Mouse (Mus musculus) spleen, adult 2 months (tissue): ENCODE measurements around the gene 1600012H06Rik. TPM values are rescaled to one million over a fixed set of nuclear protein-coding genes. Genes with fewer than 3 reads are reported as not detected.
"Not testable (repeated sequence)": the region's sequence is repeated elsewhere in the genome, so short reads cannot be mapped to it uniquely, and the experiment has no call there.

ENCODE experiments used
- DNase-seq, 2 experiments: peaks; one replicate each; pipeline versions ENCODE4 v3.0.0 to v3.0.0-alpha.2; 2012 to 2021; ENCODE audit warnings: low spot score in 2 of 2, low read depth in 1 of 2
- H3K27ac ChIP-seq: fragments of 200-500 bp; 2 replicates; pipeline ENCODE4 v1.5.1; 2012; ENCODE audit warnings: low read length, inconsistent platforms; ENCODE audit not compliant: insufficient read depth
- H3K27me3 ChIP-seq: fragments of 200-500 bp; 2 replicates; pipeline ENCODE4 v1.6.1; 2012; ENCODE audit warnings: mild to moderate bottlenecking, moderate library complexity, low read length, inconsistent platforms; ENCODE audit not compliant: control insufficient read depth, insufficient read depth
- H3K36me3 ChIP-seq: fragments of 200-500 bp; 2 replicates; pipeline ENCODE4 v1.6.1; 2012; ENCODE audit warnings: mild to moderate bottlenecking, low read length, inconsistent platforms; ENCODE audit not compliant: control insufficient read depth, insufficient read depth
- H3K4me1 ChIP-seq: fragments of 200-500 bp; 2 replicates; pipeline ENCODE4 v1.6.1; 2011; ENCODE audit warnings: inconsistent platforms; ENCODE audit not compliant: control insufficient read depth, insufficient read depth, insufficient read length
- H3K4me3 ChIP-seq: fragments of 200-500 bp; 2 replicates; pipeline ENCODE4 v1.5.1; 2011; ENCODE audit warnings: mild to moderate bottlenecking, inconsistent platforms; ENCODE audit not compliant: insufficient read depth, insufficient read length; ENCODE audit errors: extremely low read depth
- CTCF ChIP-seq: fragments of 200-500 bp; IDR thresholded peaks from 2 replicates; pipeline ENCODE4 v1.5.1; 2011; ENCODE audit warnings: mild to moderate bottlenecking, inconsistent platforms; ENCODE audit not compliant: insufficient read depth, insufficient read length, insufficient replicate concordance; ENCODE audit errors: extremely low read depth
- POLR2A ChIP-seq: fragments of 200-500 bp; IDR thresholded peaks from 2 replicates; pipeline ENCODE4 v1.6.1; 2011; ENCODE audit warnings: low read depth, low read length, inconsistent platforms
- WGBS: fragments of 180-500 bp; shearing (Covaris S2); methylation state at CpG from one replicate; pipeline ENCODE4 v1.1.7; 2018; 5-methylcytosine and 5-hydroxymethylcytosine counted together
- polyA plus RNA-seq: library from polyadenylated mRNA; depleted of rRNA; stranded (reverse); fragments of >200 nt; gene quantifications from 2 replicates; pipeline ENCODE4 v1.2.3, GENCODE M21; 2012; rRNA removed

Gene 1600012H06Rik
- 9.9 and 11.6 TPM in 2 replicates for polyA plus RNA-seq

- Histone ChIP-seq H3K27me3 (no peaks in the 10 kb centered on the region), H3K4me3 (peak within 1 kb of the TSS; percentile 84), H3K27ac (peak within 1 kb of the TSS; percentile 65), H3K36me3 (0 out of 2 replicates have a peak, but pooled peaks cover 2% of the 10 kb centered on the region), H3K4me1 (peaks cover 3% of the 10 kb centered on the region; the same call in 1 of the 2 replicates)
- under 1% methylated on average over 54 of the region's 54 CpGs for WGBS
- peak; percentile 92 to 97 for DNase-seq
- TF ChIP-seq CTCF = no peak
- no peak; the same call in 1 of the 2 replicates for TF ChIP-seq POLR2A
Measured at GRCm38 (mm10) chr17:14943009-14943728, at the start of gene 1600012H06Rik, which contains the start of gene Wdr27. Gene 1600012H06Rik, plus strand, starts transcription at chr17:14943184. Gene Wdr27, minus strand, starts transcription at chr17:14943158.

DNA sequence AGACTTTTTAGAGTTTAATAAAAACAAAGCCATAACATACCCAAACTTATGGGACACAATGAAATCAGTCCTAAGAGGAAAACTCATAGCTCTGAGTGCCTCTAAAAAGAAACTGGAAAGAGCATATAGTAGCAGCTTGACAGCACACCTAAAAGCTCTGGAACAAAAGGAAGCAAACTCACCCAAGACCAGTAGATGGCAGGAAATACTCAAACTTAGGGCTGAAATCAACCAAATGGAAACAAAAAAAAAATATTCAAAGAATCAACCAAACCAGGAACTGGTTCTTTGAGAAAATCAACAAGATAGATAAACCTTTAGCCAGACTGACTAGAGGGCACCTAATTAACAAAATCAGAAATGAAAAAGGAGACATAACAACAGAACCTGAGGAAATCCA is 47.9 kb upstream of the 1600012H06Rik start:
- not testable (repeated sequence) for H3K4me3 ChIP-seq, H3K27me3 ChIP-seq, DNase-seq, H3K27ac ChIP-seq, H3K4me1 ChIP-seq, H3K36me3 ChIP-seq

DNA sequence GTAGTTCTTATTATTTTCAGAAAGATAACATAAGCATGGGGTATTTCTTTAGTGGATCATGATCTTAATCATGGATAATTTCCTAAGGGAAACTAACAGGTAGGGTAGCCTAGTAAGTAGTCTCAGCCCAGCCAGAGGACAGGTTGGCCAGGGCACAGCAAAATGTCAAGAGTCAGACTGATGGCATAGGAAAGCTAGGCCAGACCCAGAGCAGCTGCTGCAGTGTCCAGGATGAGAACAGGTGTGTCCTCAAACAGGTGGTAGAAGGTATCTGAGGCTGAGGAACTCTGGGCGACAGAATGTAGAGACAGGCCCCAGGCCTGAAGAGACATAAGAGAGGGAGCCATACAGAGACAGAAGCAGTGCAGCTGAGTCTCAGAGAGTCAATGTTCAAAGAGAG is 44.0 kb upstream of the 1600012H06Rik start:
- TF ChIP-seq POLR2A = no peak
- TF ChIP-seq CTCF = no peak
- Histone ChIP-seq H3K4me3 (no peak overlapping the region), H3K36me3 (no peaks in the 10 kb centered on the region), H3K4me1 (no peaks in the 10 kb centered on the region), H3K27me3 (no peaks in the 10 kb centered on the region), H3K27ac (no peak overlapping the region)
- WGBS = 74% methylated on average over 1 of the region's 1 CpGs
- no peak for DNase-seq

- no peak overlapping the region for H3K4me3 ChIP-seq
- no peaks in the 10 kb centered on the region for H3K36me3 ChIP-seq
- no peaks in the 10 kb centered on the region for H3K27me3 ChIP-seq
- no peaks in the 10 kb centered on the region for H3K4me1 ChIP-seq
- H3K27ac ChIP-seq = no peak overlapping the region
- TF ChIP-seq CTCF (no peak), POLR2A (no peak)
- no peak for DNase-seq
- 88% methylated on average over 3 of the region's 3 CpGs for WGBS
Measured at GRCm38 (mm10) chr17:14903212-14903611, 39.8 kb upstream of the 1600012H06Rik start.

DNA sequence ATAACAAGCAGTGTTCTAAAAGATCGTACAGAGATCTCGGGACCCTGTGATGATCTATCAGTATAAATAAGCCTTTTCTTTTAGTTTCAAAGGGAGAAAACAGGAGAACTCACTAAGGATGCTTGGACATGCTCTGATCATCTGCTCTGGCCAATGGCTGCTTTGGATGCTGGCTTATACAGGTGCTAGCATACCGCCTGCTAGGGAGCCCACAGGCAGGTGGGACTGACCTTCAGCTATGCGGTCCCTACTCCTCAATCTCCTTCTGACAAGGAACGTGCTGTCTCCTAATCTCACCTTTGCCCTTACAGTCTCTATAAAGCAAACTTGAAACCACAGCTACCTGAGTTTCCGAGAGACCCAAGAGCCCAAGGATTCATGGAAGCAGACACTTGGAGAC is 38.8 kb upstream of the 1600012H06Rik start:
- DNase-seq = no peak
- TF ChIP-seq POLR2A (no peak), CTCF (no peak)
- no peaks in the 10 kb centered on the region for H3K27me3 ChIP-seq
- no peak overlapping the region for H3K4me3 ChIP-seq
- H3K27ac ChIP-seq = no peak overlapping the region
- no peaks in the 10 kb centered on the region for H3K4me1 ChIP-seq
- WGBS = 90% methylated on average over 6 of the region's 6 CpGs
- H3K36me3 ChIP-seq = no peaks in the 10 kb centered on the region

- no peaks in the 10 kb centered on the region for H3K27me3 ChIP-seq
- WGBS = 35% methylated on average over 7 of the region's 7 CpGs
- DNase-seq = peak; percentile 18 to 28
- H3K36me3 ChIP-seq = no peaks in the 10 kb centered on the region
- no peak; the same call in 1 of the 2 replicates for TF ChIP-seq CTCF
- no peak for TF ChIP-seq POLR2A
- no peaks in the 10 kb centered on the region for H3K4me1 ChIP-seq
- H3K27ac ChIP-seq = no peak overlapping the region
- H3K4me3 ChIP-seq = no peak overlapping the region
Measured at GRCm38 (mm10) chr17:14904637-14905265, 38.2 kb upstream of the 1600012H06Rik start.

DNA sequence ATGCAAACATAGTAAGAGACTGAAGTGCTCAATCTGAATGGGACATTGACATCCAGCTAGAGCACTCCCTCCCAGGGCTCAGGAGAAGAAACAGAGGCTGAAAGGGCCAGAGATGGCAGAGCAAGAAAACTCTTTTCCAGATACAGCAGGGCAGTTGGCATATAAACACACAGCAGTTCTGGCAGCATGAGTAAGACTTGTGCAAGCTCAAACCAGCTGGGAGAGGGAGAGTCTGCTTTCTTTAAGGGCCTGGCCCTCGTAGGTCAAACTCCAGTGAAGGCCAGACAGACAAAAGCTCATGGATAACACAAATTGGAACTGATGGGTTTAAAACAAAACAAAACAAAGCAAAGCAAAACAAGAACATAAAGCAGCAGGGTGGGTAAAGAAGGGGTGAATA is 36.4 kb upstream of the 1600012H06Rik start:
- DNase-seq = no peak
- H3K27me3 ChIP-seq = no peaks in the 10 kb centered on the region
- 78% methylated on average over 1 of the region's 1 CpGs for WGBS
- TF ChIP-seq POLR2A (no peak), CTCF (no peak)
- no peak overlapping the region for H3K27ac ChIP-seq
- H3K4me3 ChIP-seq = no peak overlapping the region
- H3K36me3 ChIP-seq = no peaks in the 10 kb centered on the region
- no peaks in the 10 kb centered on the region for H3K4me1 ChIP-seq
